Mouse (Mus musculus) liver, embryonic 13.5 days (tissue): ENCODE results near the gene Card14. TPM values are rescaled to one million over a fixed set of nuclear protein-coding genes. Genes with fewer than 3 reads are reported as not detected.
A peak's percentile ranks its signal among the peaks of the same experiment; 100 is the strongest.
"Not testable (repeated sequence)": the region's sequence is repeated elsewhere in the genome, so short reads cannot be mapped to it uniquely, and the experiment has no call there.

Source experiments
- ATAC-seq: fragments of 200-750 bp; cut with Nextera tagmentation; 2 replicates; pipeline ENCODE4 v1.8.0; 2017; ENCODE audit warnings: low read depth, mild to moderate bottlenecking, moderate number of reproducible peaks, moderate library complexity
- DNase-seq: peaks from one replicate; pipeline ENCODE4 v3.0.0; 2022
- H3K27ac ChIP-seq: fragments of 300-500 bp; sonication (generic); 2 replicates; pipeline ENCODE4 v1.5.1; 2015; ENCODE audit warnings: moderate library complexity, mild to moderate bottlenecking, inconsistent platforms
- H3K27me3 ChIP-seq: fragments of 300-500 bp; sonication (generic); 2 replicates; pipeline ENCODE4 v1.6.1; 2015; ENCODE audit warnings: mild to moderate bottlenecking, inconsistent platforms
- H3K36me3 ChIP-seq: fragments of 300-500 bp; sonication (generic); 2 replicates; pipeline ENCODE4 v1.6.1; 2015; ENCODE audit warnings: mild to moderate bottlenecking, inconsistent platforms
- H3K4me1 ChIP-seq: fragments of 300-500 bp; sonication (generic); replicated peaks from 2 replicates; pipeline ENCODE4 v1.6.1; 2015; ENCODE audit warnings: inconsistent platforms
- H3K4me2 ChIP-seq: fragments of 300-500 bp; sonication (generic); 2 replicates; pipeline ENCODE4 v1.6.1; 2015; ENCODE audit warnings: inconsistent platforms, mild to moderate bottlenecking, moderate library complexity
- H3K4me3 ChIP-seq: fragments of 300-500 bp; sonication (generic); replicated peaks from 2 replicates; pipeline ENCODE4 v1.5.1; 2015; ENCODE audit warnings: mild to moderate bottlenecking, inconsistent platforms
- H3K9ac ChIP-seq: fragments of 300-500 bp; sonication (generic); 2 replicates; pipeline ENCODE4 v1.6.1; 2015; ENCODE audit warnings: mild to moderate bottlenecking, inconsistent platforms
- H3K9me3 ChIP-seq: fragments of 300-500 bp; sonication (generic); replicated peaks from 2 replicates; pipeline ENCODE4 v1.6.1; 2016; ENCODE audit warnings: inconsistent platforms
- WGBS: fragments of 180-500 bp; shearing (Covaris S2); methylation state at CpG from one replicate; pipeline ENCODE4 v1.1.7; 2015; ENCODE audit not compliant: insufficient replicate concordance; 5-methylcytosine and 5-hydroxymethylcytosine counted together
- polyA plus RNA-seq: library from polyadenylated mRNA; unstranded; fragments of >200 nt; fragmentation: Nextera tagmentation; extraction: Ambion mirVana; gene quantifications from 2 replicates; pipeline ENCODE4 v1.2.1, GENCODE M21; 2015

Card14 gene
- polyA plus RNA-seq, 1 experiment from 2014 or later: 0.20 TPM

- Histone ChIP-seq H3K4me3 (no peak overlapping the region), H3K27me3 (no peaks in the 10 kb centered on the region), H3K4me2 (no peak overlapping the region), H3K9ac (no peak overlapping the region), H3K4me1 (peaks cover 21% of the 10 kb centered on the region), H3K36me3 (peaks cover 53% of the 10 kb centered on the region), H3K27ac (no peak overlapping the region), H3K9me3 (no peaks in the 10 kb centered on the region)
- DNase-seq (no peak), ATAC-seq (no peak)
- 80% methylated on average over 8 of the region's 8 CpGs for WGBS
Observed at GRCm38 (mm10) chr11:119273186-119273930, 34.2 kb upstream of the Card14 start.

- H3K36me3 ChIP-seq: peaks cover 6% of the 10 kb centered on the region
- no peak overlapping the region for H3K27ac ChIP-seq
- no peaks in the 10 kb centered on the region for H3K9me3 ChIP-seq
- no peak overlapping the region for H3K4me2 ChIP-seq
- DNase-seq: no peak
- H3K4me3 ChIP-seq: no peak overlapping the region
- H3K9ac ChIP-seq: no peak overlapping the region
- 75% methylated on average over 15 of the region's 15 CpGs for WGBS
- no peaks in the 10 kb centered on the region for H3K4me1 ChIP-seq
- no peak for ATAC-seq
- H3K27me3 ChIP-seq: no peaks in the 10 kb centered on the region
Observed at GRCm38 (mm10) chr11:119281030-119281429, 26.5 kb upstream of the Card14 start.

DNA sequence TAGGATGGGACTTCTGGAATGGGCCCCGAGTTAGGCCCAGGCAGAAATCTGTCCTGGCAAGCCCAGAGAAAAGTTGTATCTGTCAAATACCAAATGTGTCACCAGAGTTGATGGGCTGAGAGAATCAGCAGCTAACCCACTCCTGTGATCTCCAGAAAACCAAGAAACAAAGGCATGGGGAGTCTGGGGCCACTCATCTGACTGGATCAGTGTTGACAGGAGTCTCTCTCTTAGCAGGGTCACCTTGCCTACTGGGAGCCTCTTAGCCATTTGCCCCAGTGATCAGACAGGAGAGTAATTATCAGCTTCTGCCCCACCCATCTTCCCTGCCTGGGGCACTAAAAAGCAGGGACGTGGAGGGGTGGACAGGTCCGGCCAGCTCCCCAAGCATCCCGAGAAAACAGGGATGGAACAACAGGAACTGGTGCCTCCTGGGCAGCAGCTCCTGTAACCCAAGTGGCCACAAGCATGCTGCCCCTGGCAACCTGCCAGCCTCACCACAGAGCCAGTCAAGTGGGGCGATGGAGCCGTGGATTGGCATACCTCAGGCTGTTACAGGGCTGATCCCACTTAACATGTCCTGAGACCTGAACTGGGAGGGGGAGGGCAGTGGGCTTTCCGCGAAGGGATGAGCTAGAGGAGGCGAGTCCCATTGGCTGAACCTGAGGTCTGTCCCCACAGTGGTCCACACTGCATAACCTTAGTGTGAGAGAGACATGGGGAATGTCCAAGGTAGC is 21.6 kb upstream of the Card14 start:
- H3K9me3 ChIP-seq: no peaks in the 10 kb centered on the region
- no peak overlapping the region for H3K4me3 ChIP-seq
- WGBS: 69% methylated on average over 9 of the region's 9 CpGs
- no peak overlapping the region for H3K4me2 ChIP-seq
- DNase-seq: no peak
- H3K27me3 ChIP-seq: no peaks in the 10 kb centered on the region
- no peak overlapping the region for H3K9ac ChIP-seq
- H3K36me3 ChIP-seq: peaks cover 53% of the 10 kb centered on the region
- no peaks in the 10 kb centered on the region for H3K4me1 ChIP-seq
- H3K27ac ChIP-seq: no peak overlapping the region
- no peak for ATAC-seq

GRCm38 (mm10) chr11:119287207-119287992 is 20.2 kb upstream of the Card14 start:
- no peak overlapping the region for H3K27ac ChIP-seq
- WGBS: 81% methylated on average over 20 of the region's 20 CpGs
- DNase-seq (no peak), ATAC-seq (no peak)
- H3K9me3 ChIP-seq: no peaks in the 10 kb centered on the region
- no peak overlapping the region for H3K4me3 ChIP-seq
- H3K4me1 ChIP-seq: no peaks in the 10 kb centered on the region
- no peak overlapping the region for H3K9ac ChIP-seq
- peaks cover 65% of the 10 kb centered on the region for H3K36me3 ChIP-seq
- H3K4me2 ChIP-seq: no peak overlapping the region
- no peaks in the 10 kb centered on the region for H3K27me3 ChIP-seq

DNA sequence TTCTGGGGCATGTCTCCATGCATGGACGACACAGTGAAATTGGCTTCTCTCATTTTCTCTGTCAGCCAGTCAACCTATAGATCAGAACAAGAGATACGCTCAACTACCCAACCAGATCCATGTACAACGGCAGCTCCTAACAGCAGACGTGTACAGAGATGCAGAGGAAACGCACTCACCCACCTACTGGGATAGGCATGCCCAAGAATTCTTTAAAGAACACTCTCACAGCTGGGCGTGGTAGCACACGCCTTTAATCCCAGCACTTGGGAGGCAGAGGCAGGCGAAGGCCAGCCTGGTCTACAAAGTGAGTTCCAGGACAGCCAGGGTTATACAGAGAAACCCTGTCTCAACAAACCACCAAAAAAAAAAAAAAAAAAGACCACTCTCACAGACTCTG is 14.7 kb upstream of the Card14 start:
- not testable (repeated sequence) for H3K4me2 ChIP-seq, H3K9ac ChIP-seq, ATAC-seq, DNase-seq, H3K4me1 ChIP-seq, H3K9me3 ChIP-seq, H3K4me3 ChIP-seq, H3K27ac ChIP-seq, H3K27me3 ChIP-seq
- peaks cover 99% of the 10 kb centered on the region for H3K36me3 ChIP-seq
- 86% methylated on average over 8 of the region's 8 CpGs for WGBS

DNA sequence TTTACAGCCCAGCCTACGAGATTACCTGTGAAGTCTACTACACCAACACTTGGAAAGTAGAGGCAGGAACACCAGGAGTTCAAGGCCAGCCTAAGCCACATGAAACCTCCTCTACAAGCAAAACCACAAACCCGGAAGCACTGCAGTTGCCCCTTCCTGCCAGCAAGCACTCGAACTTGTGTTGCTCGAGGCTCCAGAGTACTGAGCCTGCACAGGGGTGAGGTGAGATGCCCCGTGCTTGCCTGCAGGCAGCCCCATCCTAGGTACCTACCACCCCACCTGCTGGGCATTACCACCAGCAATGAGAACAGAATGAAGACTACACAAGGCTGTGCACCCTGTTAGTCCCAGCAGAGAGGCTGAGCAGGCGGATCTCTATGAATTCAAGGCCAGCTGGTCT is 9.6 kb upstream of the Card14 start:
- Histone ChIP-seq H3K4me1 (peaks cover 26% of the 10 kb centered on the region), H3K9ac (peak overlapping the region; percentile 97), H3K4me2 (peak overlapping the region; percentile 90), H3K9me3 (no peaks in the 10 kb centered on the region), H3K4me3 (peak overlapping the region; percentile 97), H3K27me3 (peaks cover 9% of the 10 kb centered on the region), H3K27ac (no peak overlapping the region), H3K36me3 (peaks cover 53% of the 10 kb centered on the region)
- WGBS: 43% methylated on average over 6 of the region's 6 CpGs
- DNase-seq (no peak), ATAC-seq (no peak)

GRCm38 (mm10) chr11:119298917-119299316 is 8.7 kb upstream of the Card14 start:
- DNase-seq (no peak), ATAC-seq (no peak)
- Histone ChIP-seq H3K9ac (peak overlapping the region; percentile 97), H3K9me3 (no peaks in the 10 kb centered on the region), H3K4me3 (peak overlapping the region; percentile 97), H3K36me3 (peaks cover 44% of the 10 kb centered on the region), H3K4me2 (peak overlapping the region; percentile 90), H3K27ac (peak overlapping the region; percentile 87), H3K4me1 (peaks cover 26% of the 10 kb centered on the region), H3K27me3 (peaks cover 18% of the 10 kb centered on the region)
- WGBS: 8% methylated on average over 7 of the region's 7 CpGs

- H3K27me3 ChIP-seq: peaks cover 25% of the 10 kb centered on the region
- under 1% methylated on average over 87 of the region's 89 CpGs for WGBS
- ATAC-seq (peak; percentile 94), DNase-seq (peak; percentile 92)
- no peaks in the 10 kb centered on the region for H3K9me3 ChIP-seq
- H3K36me3 ChIP-seq: peaks cover 37% of the 10 kb centered on the region
- H3K4me3 ChIP-seq: peak within 1 kb of the TSS; percentile 97
- H3K4me2 ChIP-seq: peak within 1 kb of the TSS; percentile 90
- H3K27ac ChIP-seq: peak within 1 kb of the TSS; percentile 87
- peak within 1 kb of the TSS; percentile 97 for H3K9ac ChIP-seq
- peaks cover 26% of the 10 kb centered on the region for H3K4me1 ChIP-seq
Observed at GRCm38 (mm10) chr11:119299391-119300245, 8.0 kb upstream of the Card14 start, which contains the start of gene Eif4a3. Eif4a3 (minus strand) TSS chr11:119300089.

- peak overlapping the region; percentile 90 for H3K4me2 ChIP-seq
- H3K4me3 ChIP-seq: peak overlapping the region; percentile 97
- peaks cover 29% of the 10 kb centered on the region for H3K36me3 ChIP-seq
- peaks cover 31% of the 10 kb centered on the region for H3K27me3 ChIP-seq
- peak overlapping the region; percentile 66 for H3K27ac ChIP-seq
- WGBS: 1% methylated on average over 31 of the region's 31 CpGs
- H3K9ac ChIP-seq: peak overlapping the region; percentile 97
- DNase-seq (no peak), ATAC-seq (peak; percentile 73; the same call in 1 of the 2 replicates)
- no peaks in the 10 kb centered on the region for H3K9me3 ChIP-seq
- H3K4me1 ChIP-seq: peaks cover 26% of the 10 kb centered on the region
Observed at GRCm38 (mm10) chr11:119300246-119300935, 7.2 kb upstream of the Card14 start.

DNA sequence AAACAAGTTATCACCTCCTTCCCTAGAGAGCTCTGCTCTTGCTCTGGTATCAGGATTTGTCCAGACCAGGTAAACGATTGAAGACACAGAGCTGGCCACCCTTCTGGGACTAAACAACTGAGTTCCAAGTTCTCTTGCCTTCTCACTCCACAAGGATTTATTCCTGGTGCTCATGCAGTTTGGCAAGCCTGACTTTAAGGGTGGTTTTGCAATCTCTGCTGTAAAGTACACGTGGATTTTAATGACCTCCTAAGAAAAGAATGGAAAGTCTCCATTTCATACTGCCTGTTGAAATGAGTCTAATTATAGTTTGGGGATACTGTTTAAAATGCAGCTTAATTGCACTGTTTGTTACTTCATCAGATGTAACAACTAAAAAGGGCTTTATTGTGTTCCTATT is 6.6 kb upstream of the Card14 start:
- DNase-seq (no peak), ATAC-seq (no peak)
- H3K9me3 ChIP-seq: no peaks in the 10 kb centered on the region
- peak overlapping the region; percentile 97; the same call in 1 of the 2 replicates for H3K9ac ChIP-seq
- H3K4me3 ChIP-seq: peak overlapping the region; percentile 97
- H3K27ac ChIP-seq: no peak overlapping the region
- WGBS: 18% methylated on average over 2 of the region's 2 CpGs
- H3K4me1 ChIP-seq: peaks cover 26% of the 10 kb centered on the region
- H3K4me2 ChIP-seq: peak overlapping the region; percentile 90
- peaks cover 23% of the 10 kb centered on the region for H3K36me3 ChIP-seq
- peaks cover 31% of the 10 kb centered on the region for H3K27me3 ChIP-seq
